9 mouse cellular contexts compared by ENCODE assay signal in the genomic region with DNA sequence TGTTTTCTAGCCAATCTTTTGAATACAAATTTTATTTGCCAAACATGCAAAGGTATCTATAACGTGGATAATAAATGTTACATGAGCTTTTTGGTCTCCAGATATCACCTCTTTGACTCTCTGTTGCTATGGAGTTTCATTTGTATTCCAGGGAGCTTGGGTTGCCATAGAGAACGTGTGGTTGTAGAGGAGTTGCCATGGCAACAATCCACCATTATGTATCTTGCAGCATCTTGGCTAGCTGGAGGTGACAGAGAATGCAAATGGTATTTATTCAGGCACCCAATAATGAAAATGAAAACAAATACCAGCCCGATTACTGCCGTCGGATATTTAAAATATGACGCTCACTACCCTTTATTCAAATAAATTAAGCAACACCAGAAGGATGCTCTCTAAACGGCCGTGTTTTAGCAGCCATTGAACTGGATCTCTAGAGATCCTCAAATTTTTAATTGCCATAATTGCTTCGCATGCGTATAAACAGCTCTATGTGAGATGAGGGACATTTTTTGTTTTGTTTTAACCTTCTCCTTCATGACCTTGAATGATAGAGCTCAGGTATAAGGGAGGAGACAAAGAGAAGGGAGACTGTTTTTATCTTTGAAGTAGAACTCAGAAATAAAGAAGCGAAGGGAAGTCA.
DNase-seq lines count a peak whose midpoint lies in the region; ATAC-seq and TF ChIP-seq lines count a peak whose summit lies in the region.
"Had no signal": no experiment of that assay in that cellular context is flagged by ENCODE, and none has a peak within 500 bp of the region (broad histone marks: within the 10 kb centered on the region; RNA-seq: fewer than 3 reads in every experiment).

No protein-coding gene starts in this region.

- H3K4me2 ChIP-seq in embryonic facial prominence, embryonic 11.5 days (ENCODE audit: low read depth, low read length), result no peak overlapping the region
- no peak overlapping the region for H3K4me2 ChIP-seq in intestine, postnatal 0 days (replicated peaks; ENCODE audit: low read depth)

- H3K9me3 ChIP-seq in embryonic facial prominence, embryonic 11.5 days (replicated peaks; ENCODE audit: control insufficient read depth, low read length), result no peaks in the 10 kb centered on the region
- no peaks in the 10 kb centered on the region for H3K9me3 ChIP-seq in embryonic facial prominence, embryonic 10.5 days
- no peaks in the 10 kb centered on the region for H3K9me3 ChIP-seq in intestine, postnatal 0 days (ENCODE audit: control insufficient read depth)

- no peak overlapping the region for H3K27ac ChIP-seq in embryonic facial prominence, embryonic 11.5 days (replicated peaks; ENCODE audit: low read depth, low read length)
- no peak overlapping the region for H3K27ac ChIP-seq in embryonic facial prominence, embryonic 10.5 days (replicated peaks)
- no peak overlapping the region for H3K27ac ChIP-seq in intestine, postnatal 0 days (ENCODE audit: low read depth, low read length)
- H3K27ac ChIP-seq: stomach, postnatal 0 days had no signal

- no peak for ATAC-seq in embryonic facial prominence, embryonic 11.5 days (replicated peaks; ENCODE audit: insufficient number of reproducible peaks, low FRiP score, low TSS enrichment, low read depth)
- ATAC-seq in intestine, postnatal 0 days, result no peak

- peak; percentile 70 for DNase-seq in embryonic facial prominence, embryonic 11.5 days (ENCODE audit: low spot score)
- DNase-seq in embryonic facial prominence, embryonic 10.5 days (ENCODE audit: low spot score), result no peak
- peak; percentile 67 to 85 for DNase-seq in frontal cortex, adult 2 months (ENCODE audit: extremely low spot score in 1 of 2, low spot score in 1 of 2)
- peak; percentile 66 for DNase-seq in left cerebral cortex, adult 9 months (ENCODE audit: low spot score in 2 of 2)
- peak; percentile 73 to 92 for DNase-seq in right cerebral cortex, postnatal 10 days (ENCODE audit: low spot score in 2 of 2)
- no peak for DNase-seq in testis, postnatal 14 days (ENCODE audit: low spot score)
- no peak for DNase-seq in kidney, postnatal 25 days

- H3K4me3 ChIP-seq in embryonic facial prominence, embryonic 11.5 days (ENCODE audit: low read depth, low read length), result no peak overlapping the region
- H3K4me3 ChIP-seq in embryonic facial prominence, embryonic 10.5 days, result no peak overlapping the region
- no peak overlapping the region for H3K4me3 ChIP-seq in intestine, postnatal 0 days (ENCODE audit: low read depth, low read length)

- no peak overlapping the region for H3K9ac ChIP-seq in embryonic facial prominence, embryonic 11.5 days (replicated peaks; ENCODE audit: low read length)
- H3K9ac ChIP-seq in intestine, postnatal 0 days (ENCODE audit: low read depth, low read length), result no peak overlapping the region

- WGBS in embryonic facial prominence, embryonic 11.5 days, result 74% methylated on average over 11 of the region's 11 CpGs
- WGBS in embryonic facial prominence, embryonic 10.5 days, result 74% methylated on average over 11 of the region's 11 CpGs
- 69% methylated on average over 11 of the region's 11 CpGs for WGBS in intestine, postnatal 0 days

- no peaks in the 10 kb centered on the region for H3K4me1 ChIP-seq in embryonic facial prominence, embryonic 11.5 days (ENCODE audit: control insufficient read depth, insufficient read depth, low read length)
- H3K4me1 ChIP-seq in embryonic facial prominence, embryonic 10.5 days, result peaks cover 15% of the 10 kb centered on the region
- H3K4me1 ChIP-seq in intestine, postnatal 0 days (replicated peaks; ENCODE audit: control insufficient read depth, insufficient read depth, low read length), result no peaks in the 10 kb centered on the region

- no peak for TF ChIP-seq CTCF in intestine, postnatal 0 days (IDR thresholded peaks at IDR 0.05; ENCODE audit: low read depth)

- no peaks in the 10 kb centered on the region for H3K36me3 ChIP-seq in embryonic facial prominence, embryonic 11.5 days (replicated peaks; ENCODE audit: control insufficient read depth, insufficient read depth, low read depth, low read length)
- no peaks in the 10 kb centered on the region for H3K36me3 ChIP-seq in embryonic facial prominence, embryonic 10.5 days (replicated peaks)
- H3K36me3 ChIP-seq in intestine, postnatal 0 days (ENCODE audit: control insufficient read depth, insufficient read depth), result no peaks in the 10 kb centered on the region

- no peaks in the 10 kb centered on the region for H3K27me3 ChIP-seq in embryonic facial prominence, embryonic 11.5 days (ENCODE audit: control insufficient read depth, insufficient read depth, low read length)
- H3K27me3 ChIP-seq in embryonic facial prominence, embryonic 10.5 days (replicated peaks; ENCODE audit: low read depth, poor library complexity, severe bottlenecking), result no peaks in the 10 kb centered on the region
- no peaks in the 10 kb centered on the region for H3K27me3 ChIP-seq in intestine, postnatal 0 days (replicated peaks; ENCODE audit: control insufficient read depth, insufficient read depth, low read length)

Comparison
In these comparisons a context has a peak if more than half of its experiments do, and no peak if none do; other contexts are left out.
1. DNase-seq: peak in embryonic facial prominence, embryonic 11.5 days (single experiment), frontal cortex, adult 2 months (2 of 2), left cerebral cortex, adult 9 months (2 of 2) and right cerebral cortex, postnatal 10 days (2 of 2); none in embryonic facial prominence, embryonic 10.5 days (single experiment), testis, postnatal 14 days (single experiment) and kidney, postnatal 25 days (0 of 2).